29 mouse cellular contexts compared by ENCODE assay signal in the genomic region with DNA sequence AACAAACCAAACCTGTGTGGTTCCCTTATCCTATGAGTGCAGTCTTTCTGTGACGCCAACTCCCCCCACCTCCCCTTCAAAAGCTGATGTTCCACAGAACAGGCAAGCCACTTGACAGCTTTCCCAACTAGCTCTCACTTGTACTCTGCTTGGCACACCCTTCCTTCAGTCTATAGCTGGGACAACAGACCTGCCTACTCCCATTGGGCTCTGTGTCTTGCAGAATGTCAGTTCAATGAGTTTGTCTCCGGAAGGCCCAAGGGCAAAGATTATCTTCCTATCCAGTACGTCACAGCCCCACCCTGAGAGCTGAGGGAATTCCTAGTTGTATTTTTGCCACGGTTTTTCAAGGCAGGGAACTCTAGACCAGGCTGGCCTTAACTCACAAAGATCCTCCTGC. TPM values are rescaled to one million over a fixed set of nuclear protein-coding genes. Genes with fewer than 3 reads are reported as not detected.
DNase-seq lines count a peak whose midpoint lies in the region; ATAC-seq and TF ChIP-seq lines count a peak whose summit lies in the region.
"Had no signal": no experiment of that assay in that cellular context is flagged by ENCODE, and none has a peak within 500 bp of the region (broad histone marks: within the 10 kb centered on the region; RNA-seq: fewer than 3 reads in every experiment).

No protein-coding gene starts in this region.

- WGBS in intestine, embryonic 16.5 days, result 51% methylated on average over 4 of the region's 4 CpGs

- peaks cover 9% of the 10 kb centered on the region for H3K4me1 ChIP-seq in testis, adult 2 months (ENCODE audit: control insufficient read depth, insufficient read depth, low read length)
- peaks cover 6% of the 10 kb centered on the region for H3K4me1 ChIP-seq in intestine, embryonic 16.5 days (ENCODE audit: control insufficient read depth, insufficient read depth, low read length)
- H3K4me1 ChIP-seq: lung, embryonic 15.5 days; midbrain, embryonic 15.5 days had no signal

- H3K27ac ChIP-seq in testis, adult 2 months (ENCODE audit: control insufficient read depth, insufficient read depth, low read depth, low read length), result no peak overlapping the region
- 0 out of 2 replicates have a peak overlapping the region, but pooled peaks have one; percentile 14 for H3K27ac ChIP-seq in intestine, embryonic 16.5 days (ENCODE audit: low read length)
- H3K27ac ChIP-seq: embryonic facial prominence, embryonic 13.5 days; heart, embryonic 13.5 days; hindbrain, postnatal 0 days; liver, embryonic 15.5 days; lung, embryonic 15.5 days; macrophage; midbrain, embryonic 15.5 days had no signal

- TF ChIP-seq CTCF in testis, adult 2 months (IDR thresholded peaks at IDR 0.05; ENCODE audit: control insufficient read depth, insufficient read depth, insufficient replicate concordance, low read depth, low read length), result no peak

- TF ChIP-seq POLR2A in testis, adult 2 months (IDR thresholded peaks at IDR 0.05; ENCODE audit: control insufficient read depth, low read depth, low read length), result no peak

- no peaks in the 10 kb centered on the region for H3K27me3 ChIP-seq in testis, adult 2 months (ENCODE audit: control insufficient read depth, insufficient read depth, low read length)
- no peaks in the 10 kb centered on the region for H3K27me3 ChIP-seq in intestine, embryonic 16.5 days (replicated peaks; ENCODE audit: control insufficient read depth, insufficient read depth, low read length)
- H3K27me3 ChIP-seq: CH12.LX; embryonic facial prominence, embryonic 13.5 days; heart, embryonic 13.5 days; liver, embryonic 15.5 days; lung, embryonic 15.5 days; midbrain, embryonic 15.5 days had no signal

- DNase-seq in kidney, postnatal 10 days, result peak; percentile 5
- DNase-seq in kidney, adult 8-10 months, result no peak
- no peak for DNase-seq in testis, postnatal 14 days (ENCODE audit: low spot score)
- no peak for DNase-seq in Muller cell, postnatal 12 days (ENCODE audit: inconsistent ontology term)
- DNase-seq: adrenal gland, postnatal 36 days; B cell, adult 2 months; cerebellum, adult 9-11 months; gastrocnemius, postnatal 14 days; heart, adult 18-20 months; heart, postnatal 14 days; kidney, adult 9 months; kidney, postnatal 36 days; liver; thymus, adult 18-20 months; thymus, postnatal 4 days had no signal

- no peak overlapping the region for H3K9ac ChIP-seq in intestine, embryonic 16.5 days (ENCODE audit: low read depth, low read length)
- H3K9ac ChIP-seq: embryonic facial prominence, embryonic 13.5 days; heart, embryonic 13.5 days; liver, embryonic 15.5 days; lung, embryonic 15.5 days; midbrain, embryonic 15.5 days had no signal

- ATAC-seq in intestine, embryonic 16.5 days, result peak; percentile 80
- ATAC-seq in frontal cortex, adult (ENCODE audit: low TSS enrichment), result no peak
- ATAC-seq: forebrain, embryonic 14.5 days; hindbrain, postnatal 0 days; midbrain, embryonic 15.5 days had no signal

- H3K36me3 ChIP-seq in testis, adult 2 months (ENCODE audit: control insufficient read depth, insufficient read depth, low read length), result no peaks in the 10 kb centered on the region
- peaks cover 6% of the 10 kb centered on the region; the same call in 1 of the 2 replicates for H3K36me3 ChIP-seq in intestine, embryonic 16.5 days (ENCODE audit: control insufficient read depth, insufficient read depth, low read length)

- peak overlapping the region; percentile 5; the same call in 1 of the 2 replicates for H3K4me3 ChIP-seq in testis, adult 2 months (ENCODE audit: control insufficient read depth, low read depth, low read length)
- H3K4me3 ChIP-seq in intestine, embryonic 16.5 days (ENCODE audit: low read length), result no peak overlapping the region
- H3K4me3 ChIP-seq: embryonic facial prominence, embryonic 13.5 days; erythroblast, embryonic 14.5 days; heart, embryonic 13.5 days; liver, embryonic 15.5 days; lung, embryonic 15.5 days; midbrain, embryonic 15.5 days; myocyte had no signal

- no peak overlapping the region for H3K4me2 ChIP-seq in intestine, embryonic 16.5 days (ENCODE audit: low read depth, low read length)
- H3K4me2 ChIP-seq: embryonic facial prominence, embryonic 13.5 days; heart, embryonic 13.5 days; liver, embryonic 15.5 days; lung, embryonic 15.5 days; midbrain, embryonic 15.5 days had no signal

- 0 out of 2 replicates have a peak, but pooled peaks cover 4% of the 10 kb centered on the region for H3K9me3 ChIP-seq in intestine, embryonic 16.5 days (ENCODE audit: control insufficient read depth, low read length)
- H3K9me3 ChIP-seq: liver, embryonic 15.5 days; lung, embryonic 15.5 days; midbrain, embryonic 15.5 days had no signal

RNA-seq across cellular contexts. Expression of gene Sdc1, which starts 12.0 kb away (rescaled TPM):
- 3.6 and 4.7 TPM in 2 replicates for polyA plus RNA-seq in testis, adult 2 months (2012; rRNA removed)
- 102 and 109 TPM in 2 replicates for polyA plus RNA-seq in intestine, embryonic 16.5 days (2015; fragmentation: Nextera tagmentation; extraction: Ambion mirVana)

Comparison
In these comparisons a context has a peak if more than half of its experiments do, and no peak if none do; other contexts are left out.
1. RNA of gene Sdc1, which starts 12.0 kb away (polyA plus RNA-seq): 102 to 109 TPM in intestine, embryonic 16.5 days; 3.6 to 4.7 TPM in testis, adult 2 months; every median in the first group is over 10 times any median in the second.